Mouse (Mus musculus) Patski (cell line): ENCODE measurements around the gene Arv1. TPM values are rescaled to one million over a fixed set of nuclear protein-coding genes. Genes with fewer than 3 reads are reported as not detected.

Experiments used
- ATAC-seq: fragments of 100-300 bp; one replicate; pipeline ENCODE4 v1.8.0; 2021
- CTCF ChIA-PET: fragments of 350-600 bp; sonication (Branson Sonifier 250); formaldehyde crosslinking; loops from one replicate; lab custom pipeline; 2022; ENCODE audit warnings: inconsistent platforms; lab: Charles Lee
- POLR2A ChIA-PET: fragments of 350-600 bp; sonication (Branson Sonifier 250); formaldehyde crosslinking; loops from one replicate; lab custom pipeline; 2022; ENCODE audit warnings: antibody characterized with exemption, inconsistent platforms; lab: Charles Lee
- DNase-seq: peaks from one replicate; pipeline ENCODE4 v3.0.0-alpha.2; 2011; ENCODE audit warnings: low read depth, low spot score
- H3K27me3 ChIP-seq: fragments of 371-371 bp; one replicate; pipeline ENCODE4 v1.5.1; 2021
- CTCF ChIP-seq: fragments of 100-300 bp; IDR thresholded peaks from one replicate; pipeline ENCODE4 v1.5.1; 2021
- in situ Hi-C: fragments of 300-500 bp; cut with MboI; formaldehyde crosslinking; loops from 3 replicates; pipeline ENCODE4 v1.11.1; 2018; ENCODE audit warnings: low pct_unique_long_range_greater_than_20kb, mixed read lengths
- polyA plus RNA-seq: library from polyadenylated mRNA; unstranded; gene quantifications from one replicate; pipeline ENCODE4 v1.2.3, GENCODE M21; 2021

The Arv1 gene
- polyA plus RNA-seq, 1 experiment from 2014 or later: 18.5 TPM

DNA sequence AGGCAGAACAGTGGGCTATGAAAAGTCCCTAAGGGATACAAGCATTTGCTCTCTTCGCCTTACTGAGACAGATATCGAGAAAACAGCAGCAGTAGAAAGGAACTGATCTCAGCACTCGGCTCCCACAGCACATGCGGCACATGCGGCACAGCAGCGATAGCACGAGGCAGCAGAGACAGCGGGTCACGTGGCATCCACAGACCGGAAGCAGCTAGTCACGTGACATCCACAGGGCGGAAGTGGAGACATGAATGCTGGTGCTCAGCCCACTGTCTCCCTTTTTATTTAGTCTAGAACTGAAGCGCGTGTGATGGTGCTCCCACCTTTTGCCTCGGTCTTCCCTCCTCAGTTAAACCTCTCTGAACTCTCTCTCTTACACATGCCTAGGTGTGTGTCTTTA lies 61.3 kb downstream of the Arv1 start:
- no peak for ATAC-seq
- H3K27me3 ChIP-seq: peaks cover 30% of the 10 kb centered on the region
- no peak for DNase-seq
- in situ Hi-C loops: no loop called here
- TF ChIP-seq CTCF: no peak
- ChIA-PET POLR2A (no interaction called here), CTCF (no interaction called here)

Other genes starting within 250 kb of the Arv1 start
- 41.6 TPM for gene Cog2, start 201.4 kb upstream of the Arv1 start, polyA plus RNA-seq
- gene Agt, start 152.4 kb upstream of the Arv1 start, polyA plus RNA-seq: 121 TPM
- gene Capn9, start 146.0 kb upstream of the Arv1 start, polyA plus RNA-seq: not detected
- 84.9 TPM for gene 2310022B05Rik, start 58.8 kb upstream of the Arv1 start, polyA plus RNA-seq
- gene Ttc13, start 156 bp upstream of the Arv1 start, polyA plus RNA-seq: 77.7 TPM
- gene Fam89a, start 29.7 kb downstream of the Arv1 start, polyA plus RNA-seq: 1.2 TPM
- 0.33 TPM for gene Trim67, start 71.0 kb downstream of the Arv1 start, polyA plus RNA-seq
- 102 TPM for gene Gnpat, start 140.9 kb downstream of the Arv1 start, polyA plus RNA-seq
- gene 2810004N23Rik, start 141.0 kb downstream of the Arv1 start, polyA plus RNA-seq: 43.0 TPM
- 12.2 TPM for gene Exoc8, start 175.6 kb downstream of the Arv1 start, polyA plus RNA-seq
- 16.5 TPM for gene Sprtn, start 175.7 kb downstream of the Arv1 start, polyA plus RNA-seq
- gene Egln1, start 227.2 kb downstream of the Arv1 start, polyA plus RNA-seq: 50.7 TPM